In the genomic region with DNA sequence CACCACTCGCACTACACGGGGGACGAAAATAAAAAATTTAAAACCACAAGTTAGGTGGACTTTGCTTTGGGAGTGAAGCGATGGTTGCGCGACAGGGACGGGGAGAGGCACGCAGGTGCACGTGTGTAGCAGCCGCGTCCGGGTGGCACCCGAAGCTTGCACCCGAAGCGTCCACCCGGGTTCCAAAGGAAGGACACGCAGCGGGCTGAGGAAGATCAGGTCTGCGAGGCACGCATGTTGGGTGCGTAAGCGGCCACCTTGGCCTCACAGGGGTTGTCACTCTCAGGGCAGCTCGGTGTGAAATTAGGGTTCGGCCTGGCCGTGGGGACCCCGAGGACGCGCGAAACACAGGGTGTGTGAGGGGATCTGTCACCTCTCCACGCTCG, we compare ENCODE assay signal across 8 mouse cellular contexts. TPM values are rescaled to one million over a fixed set of nuclear protein-coding genes. Genes with fewer than 3 reads are reported as not detected.
A peak's percentile ranks its signal among the peaks of the same experiment; 100 is the strongest.
DNase-seq lines count a peak whose midpoint lies in the region; ATAC-seq lines count a peak whose summit lies in the region.

No protein-coding gene starts in this region.

- no peak for ATAC-seq in hindbrain, embryonic 13.5 days (ENCODE audit: low FRiP score)

- no peaks in the 10 kb centered on the region for H3K36me3 ChIP-seq in heart, embryonic 10.5 days
- no peaks in the 10 kb centered on the region for H3K36me3 ChIP-seq in hindbrain, embryonic 13.5 days

- H3K27me3 ChIP-seq in heart, embryonic 10.5 days (ENCODE audit: insufficient read depth, poor library complexity, severe bottlenecking): peaks cover 10% of the 10 kb centered on the region; the same call in 1 of the 2 replicates
- peaks cover 27% of the 10 kb centered on the region for H3K27me3 ChIP-seq in hindbrain, embryonic 13.5 days

- no peaks in the 10 kb centered on the region for H3K9me3 ChIP-seq in heart, embryonic 10.5 days
- H3K9me3 ChIP-seq in hindbrain, embryonic 13.5 days: no peaks in the 10 kb centered on the region

- 3% methylated on average over 31 of the region's 31 CpGs for WGBS in heart, embryonic 10.5 days
- WGBS in hindbrain, embryonic 13.5 days: 2% methylated on average over 31 of the region's 31 CpGs

- peaks cover 17% of the 10 kb centered on the region for H3K4me1 ChIP-seq in heart, embryonic 10.5 days
- H3K4me1 ChIP-seq in brown adipose tissue, adult 24 weeks (ENCODE audit: control insufficient read depth, insufficient read depth, insufficient read length, low read length): peaks cover 4% of the 10 kb centered on the region; the same call in 1 of the 2 replicates
- peaks cover 13% of the 10 kb centered on the region for H3K4me1 ChIP-seq in hindbrain, embryonic 13.5 days (replicated peaks)

- intact Hi-C loops in heart, postnatal 36 days (cut with DNase I): no loop called here

- H3K27ac ChIP-seq in heart, embryonic 10.5 days: peak overlapping the region; percentile 83
- peak overlapping the region; percentile 92 for H3K27ac ChIP-seq in brown adipose tissue, adult 24 weeks (replicated peaks; ENCODE audit: low read depth, low read length)
- peak overlapping the region; percentile 80 for H3K27ac ChIP-seq in hindbrain, embryonic 13.5 days

- peak overlapping the region; percentile 78 for H3K4me3 ChIP-seq in heart, embryonic 10.5 days
- peak overlapping the region; percentile 89 for H3K4me3 ChIP-seq in brown adipose tissue, adult 24 weeks (ENCODE audit: insufficient read depth, low read depth, low read length)
- peak overlapping the region; percentile 71 for H3K4me3 ChIP-seq in hindbrain, embryonic 13.5 days

- peak overlapping the region; percentile 83 for H3K9ac ChIP-seq in hindbrain, embryonic 13.5 days

- peak overlapping the region; percentile 94 for H3K4me2 ChIP-seq in hindbrain, embryonic 13.5 days

- DNase-seq in heart, embryonic 10.5 days (ENCODE audit: low spot score): peak; percentile 81
- DNase-seq in heart, postnatal 36 days: no peak
- DNase-seq in 416B (ENCODE audit: low read depth): peak; percentile 35
- DNase-seq in lung, postnatal 36 days: peak; percentile 26
- DNase-seq in thymus, postnatal 25 days: no peak
- DNase-seq in cerebellum, adult 9-11 months: no peak

RNA-seq across cellular contexts. Expression of a gene that starts 0.4 kb away (rescaled TPM):
- polyA plus RNA-seq in heart, embryonic 10.5 days (2016; fragmentation: Nextera tagmentation; extraction: Ambion mirVana): 5.8 and 9.5 TPM in 2 replicates
- total RNA-seq in heart, postnatal 36 days (2021): 10 to 100 TPM; 53.2 to 66.7 TPM
- 75.9 and 89.9 TPM in 2 replicates for polyA plus RNA-seq in brown adipose tissue, adult 24 weeks (2012; ENCODE audit: insufficient read depth, insufficient read length, missing spikeins)
- polyA plus RNA-seq in hindbrain, embryonic 13.5 days (2015; fragmentation: Nextera tagmentation; extraction: Ambion mirVana): 5.3 and 5.4 TPM in 2 replicates

RNA-seq across cellular contexts. Expression of a gene that starts 22.3 kb away (rescaled TPM):
- 34.7 and 34.8 TPM in 2 replicates for polyA plus RNA-seq in heart, embryonic 10.5 days (2016; fragmentation: Nextera tagmentation; extraction: Ambion mirVana)
- 10 to 100 TPM; 41.4 to 43.0 TPM for total RNA-seq in heart, postnatal 36 days (2021)
- polyA plus RNA-seq in brown adipose tissue, adult 24 weeks (2012; ENCODE audit: insufficient read depth, insufficient read length, missing spikeins): 5.9 and 10.4 TPM in 2 replicates
- polyA plus RNA-seq in hindbrain, embryonic 13.5 days (2015; fragmentation: Nextera tagmentation; extraction: Ambion mirVana): 72.1 and 81.8 TPM in 2 replicates

RNA-seq across cellular contexts. Expression of a gene that starts 22.5 kb away (rescaled TPM):
- polyA plus RNA-seq in heart, embryonic 10.5 days (2016; fragmentation: Nextera tagmentation; extraction: Ambion mirVana): 29.5 and 31.6 TPM in 2 replicates
- total RNA-seq in heart, postnatal 36 days (2021): 1 to 10 TPM; 6.2 to 7.0 TPM
- polyA plus RNA-seq in brown adipose tissue, adult 24 weeks (2012; ENCODE audit: insufficient read depth, insufficient read length, missing spikeins): 5.0 and 6.7 TPM in 2 replicates
- polyA plus RNA-seq in hindbrain, embryonic 13.5 days (2015; fragmentation: Nextera tagmentation; extraction: Ambion mirVana): 79.1 and 89.7 TPM in 2 replicates

RNA-seq across cellular contexts. Expression of a gene that starts 39.6 kb away (rescaled TPM):
- polyA plus RNA-seq in heart, embryonic 10.5 days (2016; fragmentation: Nextera tagmentation; extraction: Ambion mirVana): 93.9 and 123 TPM in 2 replicates
- 100 to 1,000 TPM in 1 of 2 experiments, 10 to 100 TPM in 1; 99.2 to 103 TPM for total RNA-seq in heart, postnatal 36 days (2021)
- 20.3 and 22.0 TPM in 2 replicates for polyA plus RNA-seq in brown adipose tissue, adult 24 weeks (2012; ENCODE audit: insufficient read depth, insufficient read length, missing spikeins)
- 44.3 and 52.3 TPM in 2 replicates for polyA plus RNA-seq in hindbrain, embryonic 13.5 days (2015; fragmentation: Nextera tagmentation; extraction: Ambion mirVana)

Comparison
In these comparisons a context has a peak if more than half of its experiments do, and no peak if none do; other contexts are left out.
1. DNase-seq: peak in heart, embryonic 10.5 days (single experiment), 416B (single experiment) and lung, postnatal 36 days (single experiment); none in heart, postnatal 36 days (0 of 2), thymus, postnatal 25 days (single experiment) and cerebellum, adult 9-11 months (single experiment).
2. Peak in every context shown above with its lines, with median percentiles within 50 percentile points of each other: H3K27ac ChIP-seq and H3K4me3 ChIP-seq.